In genomic region chr10:93771931-93772465, GRCm38 (mm10) we compare ENCODE assay signal across 9 mouse cellular contexts. TPM values are rescaled to one million over a fixed set of nuclear protein-coding genes. Genes with fewer than 3 reads are reported as not detected.
DNase-seq lines count a peak whose midpoint lies in the region; ATAC-seq and TF ChIP-seq lines count a peak whose summit lies in the region.
"Had no signal": no experiment of that assay in that cellular context is flagged by ENCODE, and none has a peak within 500 bp of the region (broad histone marks: within the 10 kb centered on the region; RNA-seq: fewer than 3 reads in every experiment).

No protein-coding gene starts in this region.

- no peaks in the 10 kb centered on the region for H3K9me3 ChIP-seq in forebrain, embryonic 15.5 days
- H3K9me3 ChIP-seq in forebrain, embryonic 11.5 days (ENCODE audit: control insufficient read depth, low read length) = no peaks in the 10 kb centered on the region

- no peak overlapping the region for H3K4me3 ChIP-seq in forebrain, embryonic 15.5 days
- no peak overlapping the region for H3K4me3 ChIP-seq in forebrain, embryonic 11.5 days (ENCODE audit: low read depth, low read length)
- H3K4me3 ChIP-seq in thymus, adult 2 months (ENCODE audit: control insufficient read depth, insufficient read depth, low read length) = no peak overlapping the region

- ATAC-seq in forebrain, embryonic 15.5 days (replicated peaks) = peak; percentile 71
- ATAC-seq in forebrain, embryonic 11.5 days (replicated peaks; ENCODE audit: low FRiP score) = no peak
- peak; percentile 89 for ATAC-seq in cerebellum, adult (ENCODE audit: insufficient number of reproducible peaks, low FRiP score, low TSS enrichment)

- no peak overlapping the region for H3K9ac ChIP-seq in forebrain, embryonic 15.5 days (replicated peaks)
- no peak overlapping the region for H3K9ac ChIP-seq in forebrain, embryonic 11.5 days (ENCODE audit: low read length)

- WGBS in forebrain, embryonic 15.5 days = 7% methylated on average over 9 of the region's 9 CpGs
- 53% methylated on average over 9 of the region's 9 CpGs for WGBS in forebrain, embryonic 11.5 days
- 90% methylated on average over 9 of the region's 9 CpGs for WGBS in thymus, adult 2 months

- 0 out of 2 replicates have a peak overlapping the region, but pooled peaks have one; percentile 43 for H3K27ac ChIP-seq in forebrain, embryonic 15.5 days (replicated peaks)
- no peak overlapping the region for H3K27ac ChIP-seq in forebrain, embryonic 11.5 days (ENCODE audit: low read depth, low read length)
- no peak overlapping the region for H3K27ac ChIP-seq in thymus, adult 2 months (ENCODE audit: control insufficient read depth, insufficient read depth, low read length)
- H3K27ac ChIP-seq: macrophage had no signal

- TF ChIP-seq CTCF in thymus, adult 2 months (IDR thresholded peaks at IDR 0.05; ENCODE audit: borderline replicate concordance, control insufficient read depth, extremely low read depth, insufficient read depth, low read length, poor library complexity) = no peak

- no peaks in the 10 kb centered on the region for H3K36me3 ChIP-seq in forebrain, embryonic 15.5 days
- no peaks in the 10 kb centered on the region for H3K36me3 ChIP-seq in forebrain, embryonic 11.5 days (ENCODE audit: control insufficient read depth, insufficient read depth, low read length)
- H3K36me3 ChIP-seq in thymus, adult 2 months (ENCODE audit: control insufficient read depth, insufficient read depth, low read length) = no peaks in the 10 kb centered on the region

- DNase-seq in forebrain, embryonic 11.5 days (ENCODE audit: low spot score) = no peak
- peak; percentile 40 for DNase-seq in heart, postnatal 4 days
- DNase-seq in left cerebral cortex, postnatal 36 days (ENCODE audit: low spot score in 2 of 2) = peak; percentile 51 to 63
- DNase-seq in retina, embryonic 14.5 days (ENCODE audit: low spot score) = no peak
- DNase-seq in adipocyte (ENCODE audit: low spot score) = no peak
- DNase-seq in thymus, adult 2 months = no peak

- H3K4me1 ChIP-seq in forebrain, embryonic 15.5 days = peaks cover 13% of the 10 kb centered on the region
- no peaks in the 10 kb centered on the region for H3K4me1 ChIP-seq in forebrain, embryonic 11.5 days (replicated peaks; ENCODE audit: control insufficient read depth, insufficient read depth, low read length)
- peaks cover 3% of the 10 kb centered on the region for H3K4me1 ChIP-seq in thymus, adult 2 months (replicated peaks; ENCODE audit: control insufficient read depth, insufficient read depth, low read length)

- no peaks in the 10 kb centered on the region for H3K27me3 ChIP-seq in forebrain, embryonic 15.5 days
- no peaks in the 10 kb centered on the region for H3K27me3 ChIP-seq in forebrain, embryonic 11.5 days (ENCODE audit: control insufficient read depth, insufficient read depth, low read length)
- H3K27me3 ChIP-seq in thymus, adult 2 months (ENCODE audit: control insufficient read depth, insufficient read depth, low read length) = no peaks in the 10 kb centered on the region

- no peak for TF ChIP-seq POLR2A in thymus, adult 2 months (IDR thresholded peaks at IDR 0.05; ENCODE audit: control insufficient read depth, extremely low read depth, insufficient read depth, low read length, poor library complexity)

- no peak overlapping the region for H3K4me2 ChIP-seq in forebrain, embryonic 15.5 days (replicated peaks)
- H3K4me2 ChIP-seq in forebrain, embryonic 11.5 days (ENCODE audit: low read depth, low read length, severe bottlenecking) = no peak overlapping the region

- intact Hi-C loops in left cerebral cortex, postnatal 36 days (cut with DNase I) = no loop called here

RNA-seq across cellular contexts. Expression of gene Usp44, which starts 59.4 kb away (rescaled TPM):
- polyA plus RNA-seq in forebrain, embryonic 15.5 days (2015; fragmentation: Nextera tagmentation; extraction: Ambion mirVana) = 0.70 and 0.88 TPM in 2 replicates
- polyA plus RNA-seq in forebrain, embryonic 11.5 days (2014; fragmentation: Nextera tagmentation; extraction: Ambion mirVana) = 10.5 and 11.3 TPM in 2 replicates
- total RNA-seq in heart, postnatal 4 days (2021) = under 1 TPM in 1 of 2 experiments, not detected in 1; 0.11 TPM
- not detected for total RNA-seq in left cerebral cortex, postnatal 36 days (2021)
- polyA plus RNA-seq in thymus, adult 2 months (2012; rRNA removed) = 1.1 and 1.3 TPM in 2 replicates
- polyA plus RNA-seq: macrophage had no signal

Comparison
In these comparisons a context has a peak if more than half of its experiments do, and no peak if none do; other contexts are left out.
1. DNase-seq: peak in heart, postnatal 4 days (single experiment) and left cerebral cortex, postnatal 36 days (2 of 2); none in forebrain, embryonic 11.5 days (single experiment), retina, embryonic 14.5 days (single experiment), adipocyte (single experiment) and thymus, adult 2 months (single experiment).